Comparison of ENCODE assay signal across 10 mouse cellular contexts in genomic region chr12:107757996-107758791, GRCm38 (mm10).
DNase-seq lines count a peak whose midpoint lies in the region; ATAC-seq lines count a peak whose summit lies in the region.
"Had no signal": no experiment of that assay in that cellular context is flagged by ENCODE, and none has a peak within 500 bp of the region (broad histone marks: within the 10 kb centered on the region; RNA-seq: fewer than 3 reads in every experiment).

No protein-coding gene starts in this region.

- no peaks in the 10 kb centered on the region for H3K9me3 ChIP-seq in heart, embryonic 13.5 days
- H3K9me3 ChIP-seq in hindbrain, embryonic 16.5 days (ENCODE audit: control insufficient read depth, low read length) = no peaks in the 10 kb centered on the region
- H3K9me3 ChIP-seq: liver, embryonic 15.5 days had no signal

- no peak overlapping the region for H3K27ac ChIP-seq in heart, embryonic 13.5 days (replicated peaks)
- no peak overlapping the region for H3K27ac ChIP-seq in hindbrain, embryonic 16.5 days (ENCODE audit: low read depth, low read length)
- H3K27ac ChIP-seq: liver, embryonic 15.5 days had no signal

- 20% methylated on average over 14 of the region's 16 CpGs for WGBS in heart, embryonic 13.5 days
- 19% methylated on average over 12 of the region's 16 CpGs for WGBS in hindbrain, embryonic 16.5 days

- no peak overlapping the region for H3K9ac ChIP-seq in heart, embryonic 13.5 days
- no peak overlapping the region for H3K9ac ChIP-seq in hindbrain, embryonic 16.5 days (ENCODE audit: low read depth, low read length)
- H3K9ac ChIP-seq: liver, embryonic 15.5 days had no signal

- H3K36me3 ChIP-seq in heart, embryonic 13.5 days = no peaks in the 10 kb centered on the region
- no peaks in the 10 kb centered on the region for H3K36me3 ChIP-seq in hindbrain, embryonic 16.5 days (ENCODE audit: control insufficient read depth, insufficient read depth, low read length)
- H3K36me3 ChIP-seq: liver, embryonic 15.5 days had no signal

- ATAC-seq in heart, embryonic 13.5 days (ENCODE audit: extremely low read depth, insufficient number of reproducible peaks, low FRiP score, low TSS enrichment) = no peak
- peak; percentile 81 for ATAC-seq in hindbrain, embryonic 16.5 days

- no peak for DNase-seq in heart, adult 18-20 months
- DNase-seq in embryo, embryonic 10 days (ENCODE audit: low spot score) = peak; percentile 51
- peak; percentile 24 for DNase-seq in retina, embryonic 14.5 days (ENCODE audit: low spot score)
- DNase-seq in layer of hippocampus, adult 8-10 months (ENCODE audit: low spot score in 2 of 2) = no peak
- DNase-seq in urinary bladder, adult 2 months (ENCODE audit: low spot score) = no peak
- DNase-seq in layer of hippocampus, adult 11-12 months (ENCODE audit: low spot score) = no peak
- DNase-seq: cerebellum, postnatal 25 days had no signal

- H3K4me2 ChIP-seq in heart, embryonic 13.5 days = peak overlapping the region; percentile 20; the same call in 1 of the 2 replicates
- no peak overlapping the region for H3K4me2 ChIP-seq in hindbrain, embryonic 16.5 days (ENCODE audit: low read length)
- H3K4me2 ChIP-seq: liver, embryonic 15.5 days had no signal

- peaks cover 5% of the 10 kb centered on the region; the same call in 1 of the 2 replicates for H3K27me3 ChIP-seq in heart, embryonic 13.5 days (replicated peaks)
- H3K27me3 ChIP-seq in hindbrain, embryonic 16.5 days (replicated peaks; ENCODE audit: control insufficient read depth, insufficient read depth, low read length) = no peaks in the 10 kb centered on the region
- H3K27me3 ChIP-seq: liver, embryonic 15.5 days had no signal

- no peak overlapping the region for H3K4me3 ChIP-seq in heart, embryonic 13.5 days
- H3K4me3 ChIP-seq in hindbrain, embryonic 16.5 days (ENCODE audit: low read length) = no peak overlapping the region
- H3K4me3 ChIP-seq: liver, embryonic 15.5 days had no signal

- H3K4me1 ChIP-seq in heart, embryonic 13.5 days = peaks cover 24% of the 10 kb centered on the region
- H3K4me1 ChIP-seq in hindbrain, embryonic 16.5 days (ENCODE audit: control insufficient read depth, insufficient read depth, low read depth, low read length) = peaks cover 6% of the 10 kb centered on the region; the same call in 1 of the 2 replicates
- H3K4me1 ChIP-seq: liver, embryonic 15.5 days had no signal

Comparison
In these comparisons a context has a peak if more than half of its experiments do, and no peak if none do; other contexts are left out.
1. DNase-seq: peak in embryo, embryonic 10 days (single experiment) and retina, embryonic 14.5 days (single experiment); none in heart, adult 18-20 months (0 of 2), layer of hippocampus, adult 8-10 months (0 of 2), urinary bladder, adult 2 months (single experiment) and layer of hippocampus, adult 11-12 months (single experiment).